Mouse (Mus musculus): Measurements from ENCODE around the gene Cfap52.

- no peak for TF ChIP-seq CTCF (IDR thresholded peaks at IDR 0.05; ENCODE audit: low read depth, low read length)
- TF ChIP-seq GATA1 (IDR thresholded peaks at IDR 0.05; ENCODE audit: borderline replicate concordance, low read length) = no peak
These were observed 40.5 kb downstream of the Cfap52 start for GRCm38 (mm10) chr11:67925000-67925399.
